Mouse (Mus musculus) CD4-positive, CD25-positive, alpha-beta regulatory T cell, adult 2 months (primary cell): Measurements from ENCODE around the gene Wdr92.
A peak's percentile ranks its signal among the peaks of the same experiment; 100 is the strongest.
"Not testable (repeated sequence)": the region's sequence is repeated elsewhere in the genome, so short reads cannot be mapped to it uniquely, and the experiment has no call there.

Experiments used
- DNase-seq: peaks from one replicate; pipeline ENCODE4 v3.0.0-alpha.2; 2012; ENCODE audit warnings: low read depth, low spot score

The Wdr92 gene

DNA sequence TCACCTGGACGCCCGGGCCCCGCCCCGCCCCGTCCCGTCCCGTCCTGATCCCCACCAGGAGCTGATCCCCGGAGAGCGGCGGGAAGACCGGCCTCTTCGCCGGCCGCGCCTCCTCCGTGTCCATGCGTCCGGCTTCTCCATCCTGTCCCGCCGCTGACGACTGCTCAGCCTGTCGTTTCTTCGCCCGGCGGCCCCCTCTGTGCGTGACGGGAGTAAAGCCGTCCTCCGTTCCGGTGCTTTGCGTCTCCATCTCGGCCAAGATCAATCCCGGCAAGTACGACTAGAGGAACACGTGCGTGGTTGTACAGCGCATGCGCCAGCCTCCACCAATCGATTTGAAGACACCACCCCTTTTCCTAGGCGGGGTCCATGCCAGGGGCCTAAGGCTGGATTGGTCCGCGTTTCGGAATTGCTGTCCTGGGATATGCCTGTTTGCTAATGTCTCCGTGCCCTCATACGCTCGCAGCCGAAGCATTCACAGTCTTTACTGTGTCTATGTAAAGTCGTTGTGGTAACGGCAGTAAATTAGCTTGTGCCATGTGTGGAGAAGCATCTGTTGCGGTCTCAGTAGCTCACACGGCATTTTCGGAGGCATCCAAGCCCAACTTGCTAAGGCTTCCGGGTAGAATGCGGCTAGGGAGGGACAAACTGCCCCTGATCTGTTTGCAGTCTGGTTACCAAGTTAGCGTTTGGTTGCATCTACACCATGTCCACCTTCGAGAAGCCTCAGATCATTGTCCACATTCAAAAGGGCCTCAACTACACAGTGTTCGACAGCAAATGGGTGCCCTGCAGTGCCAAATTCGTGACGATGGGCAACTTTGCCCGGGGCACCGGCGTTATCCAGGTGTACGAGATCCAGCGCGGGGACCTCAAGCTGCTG lies 29.6 kb downstream of the Wdr92 start, which contains the start of gene Pno1:
TSS of gene Pno1 (minus strand) at position 311 of the 883 bp plus-strand sequence.
- DNase-seq = peak; percentile 98

DNA sequence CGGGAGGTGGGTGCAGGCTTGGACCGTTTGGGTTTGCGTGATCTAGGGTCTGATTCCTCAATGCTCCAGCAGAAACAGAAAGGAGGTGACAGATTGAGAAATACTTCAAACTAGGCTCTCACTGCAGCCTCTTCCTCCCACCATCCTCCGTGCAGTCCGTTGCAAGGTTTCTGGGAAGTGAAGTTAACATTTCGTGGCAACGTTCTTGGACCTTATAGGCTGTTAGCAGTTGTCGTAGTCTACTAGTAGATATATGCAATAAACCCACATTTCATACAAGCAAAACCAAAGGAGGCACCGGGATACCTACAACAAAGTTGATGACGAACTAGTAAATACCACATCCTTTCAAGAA lies 30.2 kb downstream of the Wdr92 start:
- DNase-seq = no peak

DNA sequence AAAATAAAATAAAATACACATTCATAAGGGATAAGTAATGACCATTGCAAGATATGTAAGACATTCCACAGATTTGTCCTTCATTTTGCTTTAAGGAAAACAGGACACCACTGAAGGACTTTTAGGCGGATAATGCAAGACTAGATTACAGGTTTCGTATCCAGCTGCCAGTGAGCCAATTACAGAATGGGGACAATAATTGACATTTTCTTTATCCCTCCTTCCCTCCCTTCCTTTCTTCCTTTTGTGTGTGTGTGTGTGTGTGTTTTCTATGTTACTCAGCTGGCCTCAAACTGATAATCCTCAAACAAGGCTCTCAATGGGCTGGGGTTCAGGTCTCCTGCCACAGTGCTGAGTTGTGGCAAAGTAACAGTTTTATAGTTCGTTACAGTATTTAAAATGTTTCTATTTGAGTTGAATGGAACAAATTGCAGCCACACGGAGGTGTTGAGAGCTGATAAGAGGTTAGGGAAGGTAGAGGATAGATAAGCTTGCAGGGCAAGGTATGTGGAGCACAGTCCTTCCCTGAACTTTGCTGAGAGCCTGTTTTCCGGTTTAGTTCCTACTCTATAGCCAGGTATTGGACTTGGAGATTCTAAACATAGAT lies 31.1 kb downstream of the Wdr92 start:
- DNase-seq = no peak

DNA sequence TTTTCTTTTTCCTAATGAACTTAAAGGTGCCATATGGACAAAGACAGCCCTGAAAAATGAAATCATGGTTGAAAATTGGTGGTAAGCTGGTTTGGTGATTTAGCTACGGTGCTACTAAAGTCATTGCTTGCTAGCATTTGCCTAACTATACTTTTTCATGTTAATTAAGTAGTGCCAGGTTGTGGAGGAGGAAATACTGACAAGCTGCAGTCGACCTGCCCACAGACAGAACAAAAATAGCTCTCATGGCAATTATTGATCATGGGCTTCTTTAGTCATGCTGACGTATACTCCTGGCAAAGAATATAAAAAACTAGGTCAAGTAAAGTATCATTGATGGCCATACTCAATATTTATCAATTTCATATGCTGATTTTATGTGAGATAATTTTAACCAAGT lies 33.6 kb downstream of the Wdr92 start:
- no peak for DNase-seq

DNA sequence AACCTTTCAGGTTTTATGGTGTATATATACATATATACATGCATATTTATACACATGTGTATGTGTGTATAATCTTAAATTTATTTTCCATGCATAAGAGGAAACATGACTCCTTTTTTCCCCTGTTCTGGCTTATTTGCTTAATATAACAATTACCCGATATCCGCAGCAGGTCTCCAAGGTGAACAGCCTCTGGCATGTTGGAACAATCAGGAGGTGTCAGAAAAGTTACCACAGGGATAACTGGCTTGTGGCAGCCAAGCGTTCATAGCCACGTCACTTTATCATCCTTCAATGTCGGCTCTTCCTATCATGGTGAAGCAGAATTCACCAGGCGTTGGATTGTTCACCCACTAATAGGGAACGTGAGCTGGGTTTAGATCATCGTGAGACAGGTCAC lies 39.2 kb downstream of the Wdr92 start:
- DNase-seq = no peak

DNA sequence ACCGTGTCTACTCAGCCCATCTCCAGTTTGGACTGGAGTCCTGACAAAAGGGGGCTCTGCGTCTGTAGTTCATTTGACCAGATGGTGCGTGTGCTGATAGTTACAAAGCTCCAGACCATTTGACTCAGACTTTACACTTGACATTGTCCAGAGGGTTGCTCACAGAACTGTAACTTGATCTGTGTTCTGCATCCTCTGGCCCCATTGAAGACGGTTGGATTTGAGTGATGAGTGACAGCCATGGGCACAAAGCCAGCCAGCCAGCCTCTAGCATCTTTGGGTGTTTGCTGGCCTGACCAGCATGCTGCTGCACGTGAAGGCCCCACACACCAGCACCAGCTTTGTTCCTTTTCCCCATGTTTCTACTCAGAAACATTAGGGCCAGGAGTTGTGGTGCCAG lies 50.9 kb downstream of the Wdr92 start:
- no peak for DNase-seq

DNA sequence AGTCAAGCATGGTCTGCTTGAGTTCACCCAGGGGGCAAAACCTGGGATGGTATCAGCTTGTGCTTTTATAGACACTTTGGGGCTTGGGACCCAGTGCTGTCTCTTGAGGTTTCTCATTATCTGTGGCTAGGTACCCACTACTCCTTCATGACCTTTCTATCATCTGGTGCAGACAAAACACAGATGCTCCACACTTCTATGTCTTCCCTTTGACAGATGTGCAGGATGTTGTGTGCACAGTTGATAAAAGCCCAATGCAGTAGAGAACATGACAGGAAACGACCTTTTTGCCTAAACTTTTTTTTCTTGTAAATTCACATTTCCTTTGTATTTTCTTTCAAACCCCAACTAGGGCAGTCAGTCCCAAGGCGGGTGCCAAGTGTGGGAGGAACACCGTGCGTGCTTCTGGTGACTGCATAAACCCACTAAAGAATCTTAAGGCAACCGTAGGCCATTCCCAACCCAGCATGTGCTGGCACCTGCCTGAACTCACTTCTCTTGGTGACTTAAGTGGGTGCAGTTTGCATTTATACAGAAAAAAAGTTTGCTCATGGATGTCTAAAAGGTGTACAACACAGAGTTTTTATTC lies 54.6 kb downstream of the Wdr92 start:
- peak; percentile 28 for DNase-seq

DNA sequence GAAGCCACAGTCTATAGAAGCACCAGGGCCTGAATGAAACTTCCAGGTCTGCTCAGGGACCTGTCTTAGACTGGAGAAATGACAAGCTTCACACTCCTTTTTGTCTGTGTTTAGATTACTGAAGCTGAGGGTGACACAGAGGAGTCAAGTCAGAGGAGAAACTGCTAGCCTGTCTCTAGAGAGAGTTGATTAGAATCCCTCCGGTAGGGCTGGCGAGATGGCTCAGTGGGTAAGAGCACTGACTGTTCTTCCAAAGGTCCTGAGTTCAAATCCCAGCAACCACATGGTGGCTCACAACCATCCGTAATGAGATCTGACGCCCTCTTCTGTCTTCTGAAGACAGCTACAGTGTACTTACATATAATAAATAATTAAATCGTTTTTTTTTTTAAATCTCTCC lies 56.7 kb downstream of the Wdr92 start:
- not testable (repeated sequence) for DNase-seq

DNA sequence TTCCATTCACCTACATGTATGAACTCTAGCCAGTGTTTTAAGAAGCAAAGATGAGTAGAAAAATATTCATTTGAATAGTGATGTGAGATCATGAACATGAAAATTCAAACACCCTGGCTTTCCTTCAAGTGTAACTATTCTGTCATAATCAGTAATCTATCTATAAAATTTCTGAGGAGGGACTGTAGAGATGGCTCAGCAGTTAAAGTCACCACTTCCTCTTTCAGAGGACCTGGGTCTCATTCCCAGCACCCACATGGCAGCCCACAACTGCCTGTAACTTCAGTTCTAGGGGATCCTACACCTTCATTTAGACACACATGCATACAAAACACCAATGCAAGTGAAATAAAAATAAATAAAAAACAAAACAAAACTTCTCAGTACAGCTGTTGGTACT lies 66.8 kb downstream of the Wdr92 start:
- no peak for DNase-seq

DNA sequence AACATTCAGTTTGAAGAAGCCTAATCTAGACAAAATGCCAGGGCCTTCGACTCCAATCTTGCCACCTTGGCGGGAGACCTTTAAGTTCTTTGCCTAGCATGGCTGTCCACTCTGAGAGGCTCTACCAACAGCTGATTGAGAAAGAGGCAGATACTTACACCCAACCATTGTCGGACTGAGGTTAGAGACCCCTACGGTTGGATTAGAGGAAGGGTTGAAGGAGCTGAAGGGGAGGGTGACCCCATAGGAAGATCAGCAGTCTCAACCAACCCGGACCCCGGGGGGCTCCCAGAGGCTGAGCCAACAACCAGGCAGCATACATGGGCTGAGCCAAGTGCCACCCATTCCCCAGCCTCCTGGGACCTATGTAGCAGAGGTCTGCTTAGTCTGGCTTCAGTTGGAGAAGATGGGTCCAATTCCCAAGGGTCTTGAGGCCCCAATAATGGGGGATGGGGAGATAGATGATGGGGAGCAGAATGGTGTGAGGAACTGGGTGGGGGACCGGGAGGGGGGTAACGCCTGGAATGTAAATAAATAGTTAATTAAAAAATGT lies 75.0 kb downstream of the Wdr92 start:
- DNase-seq = peak; percentile 22

DNA sequence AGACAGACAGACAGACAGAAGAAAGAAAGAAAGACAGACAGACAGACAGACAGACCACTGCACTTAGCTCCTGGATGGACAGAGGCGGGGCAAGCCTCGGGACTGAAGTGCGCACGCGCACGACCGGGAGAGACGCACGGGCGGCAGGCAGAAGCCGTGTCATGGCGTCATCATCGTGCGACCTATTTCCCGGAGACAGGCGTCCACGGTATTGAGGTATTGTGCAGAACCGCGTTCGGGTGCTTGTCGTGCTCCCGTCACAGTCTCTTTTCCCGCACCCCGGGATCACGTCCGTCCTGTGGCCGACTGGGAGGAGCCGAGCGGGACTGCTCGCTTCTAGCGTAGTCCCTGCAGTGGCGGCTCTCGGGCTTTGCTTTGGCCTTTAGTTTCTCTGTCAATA lies 75.5 kb downstream of the Wdr92 start, which contains the start of gene C1d:
TSS of gene C1d (plus strand) at position 137 of the 400 bp plus-strand sequence.
- DNase-seq = peak; percentile 98

DNA sequence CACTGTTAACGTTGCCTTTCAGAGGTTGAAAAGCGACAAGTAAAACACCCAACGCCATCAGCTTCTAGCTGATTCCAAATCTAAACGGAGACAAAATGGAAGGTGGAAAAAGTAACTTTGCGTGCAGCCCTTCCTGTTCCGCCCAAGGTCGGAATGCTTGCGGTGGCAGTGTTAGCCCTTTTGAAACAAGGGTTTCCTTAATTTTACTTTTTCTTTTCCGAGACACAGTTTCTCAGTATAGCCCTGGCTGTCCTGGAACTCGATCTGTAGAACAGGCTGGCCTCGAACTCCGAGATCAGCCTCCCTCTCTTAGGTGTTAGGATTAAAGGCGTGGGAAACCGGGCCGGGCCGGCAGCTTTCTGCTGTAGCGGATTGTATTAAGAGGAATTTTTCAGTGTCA lies 76.0 kb downstream of the Wdr92 start:
- peak; percentile 67 for DNase-seq

DNA sequence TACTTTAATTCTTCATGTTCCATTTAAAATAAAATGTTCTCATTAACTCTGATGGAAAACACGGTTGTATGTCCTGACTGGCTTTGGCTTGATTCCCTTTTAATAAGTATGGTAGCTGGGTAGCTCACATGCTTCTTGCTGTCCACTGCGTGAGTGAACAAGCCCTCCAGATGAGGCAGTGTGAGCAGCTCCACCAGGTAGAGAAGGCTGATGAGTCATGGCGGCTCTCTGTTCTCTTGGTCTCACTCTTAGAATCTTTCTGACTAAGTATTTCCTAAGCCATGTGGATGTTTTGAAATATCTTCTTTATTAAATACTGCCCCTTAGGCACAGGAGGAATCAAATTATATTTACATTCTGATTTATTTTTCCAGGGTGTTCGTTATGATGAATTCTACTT lies 85.3 kb downstream of the Wdr92 start:
- DNase-seq = no peak

DNA sequence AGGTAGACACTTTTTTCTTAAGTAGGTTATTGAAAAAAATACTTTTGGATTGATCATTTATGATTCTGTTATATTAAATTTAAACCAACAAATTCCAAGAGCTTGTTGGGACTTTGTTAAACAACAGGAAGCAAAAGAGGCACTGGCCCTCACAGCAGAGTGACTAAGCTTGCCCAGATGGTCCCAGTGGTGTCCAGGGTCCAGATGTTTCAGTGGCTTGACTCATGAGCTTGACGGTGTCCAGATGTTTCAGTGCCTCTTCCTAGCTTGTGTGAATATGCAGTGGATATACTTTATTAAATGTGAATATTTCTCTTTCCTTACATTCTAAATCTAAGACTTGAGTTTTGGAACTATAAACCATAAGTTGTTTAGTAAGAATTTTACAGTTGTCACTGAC lies 86.9 kb downstream of the Wdr92 start:
- no peak for DNase-seq

DNA sequence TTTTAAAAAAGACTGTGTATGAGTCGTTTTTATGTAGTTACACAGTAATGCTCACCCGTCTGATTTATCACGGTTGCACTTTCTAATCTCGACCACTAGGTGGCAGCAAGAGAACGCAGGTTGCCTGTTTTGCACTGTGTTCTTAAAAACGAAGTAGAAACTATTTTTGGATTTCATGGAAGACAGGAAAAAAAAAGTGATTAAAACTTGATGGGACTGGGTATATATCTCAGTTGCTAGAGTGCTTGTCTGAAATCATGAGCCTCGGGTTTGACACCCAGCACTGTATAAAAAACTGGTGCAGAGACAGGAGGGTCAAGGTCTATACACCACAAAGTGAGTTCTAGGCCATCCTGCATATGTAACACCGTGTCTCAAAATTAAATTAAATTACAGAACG lies 98.1 kb downstream of the Wdr92 start:
- peak; percentile 76 for DNase-seq
